Mouse (Mus musculus) CH12.LX (cell line): Measurements from ENCODE around the gene Epgn. TPM values are rescaled to one million over a fixed set of nuclear protein-coding genes. Genes with fewer than 3 reads are reported as not detected.

Experiments
- DNase-seq: peaks from one replicate; pipeline ENCODE4 v3.0.0-alpha.2; 2013; ENCODE audit errors: extremely low read depth
- H3K27ac ChIP-seq: 2 replicates; pipeline ENCODE4 v1.5.1; 2012; ENCODE audit warnings: low read depth, mild to moderate bottlenecking, control low read depth, moderate library complexity; ENCODE audit not compliant: insufficient read depth
- H3K27me3 ChIP-seq: replicated peaks from 2 replicates; pipeline ENCODE3; 2012; ENCODE audit warnings: inconsistent platforms
- H3K36me3 ChIP-seq, 2 experiments: replicated peaks in 1 of 2; 2 replicates each; pipeline versions ENCODE3 to v1.6.1; 2012; ENCODE audit warnings: inconsistent platforms in 1 of 2, low read length in 1 of 2, mild to moderate bottlenecking in 1 of 2, mixed read lengths in 1 of 2, moderate library complexity in 1 of 2; ENCODE audit not compliant: control insufficient read depth in 1 of 2, insufficient read depth in 1 of 2
- H3K4me1 ChIP-seq, 2 experiments: 2 replicates each; pipeline ENCODE4 v1.6.1; 2012; ENCODE audit warnings: inconsistent platforms in 1 of 2, moderate library complexity in 1 of 2; ENCODE audit not compliant: insufficient read depth in 2 of 2, control insufficient read depth in 1 of 2
- H3K4me2 ChIP-seq: 2 replicates; pipeline ENCODE4 v1.6.1; 2012; ENCODE audit warnings: low read depth, mild to moderate bottlenecking, control low read depth; ENCODE audit not compliant: poor library complexity, insufficient read depth, severe bottlenecking
- H3K4me3 ChIP-seq, 3 experiments: fragments of 150-350 bp in 1 of 3; sonication (generic) in 1 of 3; replicated peaks in 1 of 3; 2 replicates each; pipeline versions ENCODE3 to v1.5.1; 2011 to 2012; ENCODE audit warnings: low read depth in 2 of 3, low read length in 2 of 3, mild to moderate bottlenecking in 2 of 3, moderate library complexity in 2 of 3, control low read depth in 1 of 3, improper control_type of control experiment in 1 of 3, inconsistent platforms in 1 of 3, mixed read lengths in 1 of 3; ENCODE audit not compliant: poor library complexity in 1 of 3
- H3K79me2 ChIP-seq: replicated peaks from 2 replicates; pipeline ENCODE4 v1.6.1; 2012; ENCODE audit warnings: mild to moderate bottlenecking, moderate library complexity; ENCODE audit not compliant: control insufficient read depth, poor library complexity, insufficient read depth, severe bottlenecking; ENCODE audit errors: extremely low read depth
- H3K9ac ChIP-seq: 2 replicates; pipeline ENCODE4 v1.6.1; 2012; ENCODE audit warnings: low read depth, mild to moderate bottlenecking, control low read depth, moderate library complexity; ENCODE audit not compliant: insufficient read depth
- H3K9me3 ChIP-seq: replicated peaks from 2 replicates; pipeline ENCODE3; 2012; ENCODE audit warnings: low read length, inconsistent platforms, mixed read lengths
- CHD2 ChIP-seq: IDR thresholded peaks from 2 replicates; pipeline ENCODE4 v1.6.1; 2011; ENCODE audit warnings: low read length, improper control_type of control experiment
- CTCF ChIP-seq, 2 experiments: IDR thresholded peaks in 1 of 2; conservative IDR thresholded peaks in 1 of 2; 2 replicates each; pipeline ENCODE4 v1.5.1; 2011 to 2012; ENCODE audit warnings: low read depth in 2 of 2, low read length in 2 of 2, improper control_type of control experiment in 1 of 2, inconsistent platforms in 1 of 2, mild to moderate bottlenecking in 1 of 2, moderate library complexity in 1 of 2
- ELF1 ChIP-seq: IDR thresholded peaks from 2 replicates; pipeline ENCODE4 v1.6.1; 2014; ENCODE audit warnings: low read depth, mild to moderate bottlenecking, inconsistent platforms, low read length, improper control_type of control experiment
- EP300 ChIP-seq: IDR thresholded peaks from 2 replicates; pipeline ENCODE4 v1.6.1; 2011; ENCODE audit warnings: low read length, improper control_type of control experiment
- ETS1 ChIP-seq: conservative IDR thresholded peaks from 2 replicates; pipeline ENCODE4 v1.6.1; 2012; ENCODE audit warnings: low read depth, mild to moderate bottlenecking, inconsistent platforms, low read length, improper control_type of control experiment, moderate library complexity
- GABPA ChIP-seq: IDR thresholded peaks from 2 replicates; pipeline ENCODE4 v1.6.1; 2012; ENCODE audit warnings: low read depth, low read length, improper control_type of control experiment, inconsistent platforms; ENCODE audit not compliant: insufficient replicate concordance
- MAX ChIP-seq: IDR thresholded peaks from 2 replicates; pipeline ENCODE4 v1.6.1; 2011; ENCODE audit warnings: low read length, improper control_type of control experiment
- MEF2A ChIP-seq: IDR thresholded peaks from 2 replicates; pipeline ENCODE4 v1.6.1; 2014; ENCODE audit warnings: low read depth, mild to moderate bottlenecking, inconsistent platforms, low read length, improper control_type of control experiment, borderline replicate concordance
- NELFE ChIP-seq: IDR thresholded peaks from 2 replicates; pipeline ENCODE4 v1.6.1; 2011; ENCODE audit warnings: low read depth, low read length, improper control_type of control experiment
- RAD21 ChIP-seq: IDR thresholded peaks from 2 replicates; pipeline ENCODE4 v1.6.1; 2011; ENCODE audit warnings: low read depth, mild to moderate bottlenecking, low read length, improper control_type of control experiment, moderate library complexity
- RCOR1 ChIP-seq: conservative IDR thresholded peaks from 2 replicates; pipeline ENCODE4 v1.6.1; 2012; ENCODE audit warnings: low read depth, mild to moderate bottlenecking, inconsistent platforms, low read length, improper control_type of control experiment
- SMC3 ChIP-seq: IDR thresholded peaks from 2 replicates; pipeline ENCODE4 v1.6.1; 2011; ENCODE audit warnings: low read depth, low read length, improper control_type of control experiment
- USF1 ChIP-seq: IDR thresholded peaks from 2 replicates; pipeline ENCODE4 v1.6.1; 2014; ENCODE audit warnings: low read depth, mild to moderate bottlenecking, inconsistent platforms, low read length, improper control_type of control experiment
- USF2 ChIP-seq: conservative IDR thresholded peaks from 2 replicates; pipeline ENCODE4 v1.6.1; 2011; ENCODE audit warnings: low read depth, low read length, improper control_type of control experiment
- ZC3H11A ChIP-seq: IDR thresholded peaks from 2 replicates; pipeline ENCODE4 v1.6.1; 2012; ENCODE audit warnings: low read depth, mild to moderate bottlenecking, inconsistent platforms, low read length, improper control_type of control experiment
- ZKSCAN1 ChIP-seq: IDR thresholded peaks from 2 replicates; pipeline ENCODE4 v1.6.1; 2012; ENCODE audit warnings: low read depth, inconsistent platforms, low read length, improper control_type of control experiment, borderline replicate concordance
- ZMIZ1 ChIP-seq: IDR thresholded peaks from 2 replicates; pipeline ENCODE4 v1.6.1; 2012; ENCODE audit warnings: low read depth, mild to moderate bottlenecking, inconsistent platforms, low read length, improper control_type of control experiment
- dilution Hi-C: fragments of 300-500 bp; cut with MboI; formaldehyde crosslinking; loops from 2 replicates; pipeline ENCODE4 v1.14.3; 2020; ENCODE audit warnings: low sequenced_read_pairs; ENCODE audit not compliant: extremely low pct_unique_long_range_greater_than_20kb, extremely low pct_ligation_motif_present
- in situ Hi-C: fragments of 300-500 bp; cut with MboI; formaldehyde crosslinking; loops from 3 replicates; pipeline ENCODE4 v1.14.3; 2019; ENCODE audit warnings: low sequenced_read_pairs, low pct_ligation_motif_present, low pct_unique_long_range_greater_than_20kb, mixed read lengths
- polyA plus RNA-seq: library from polyadenylated mRNA; unstranded; fragments of >175 nt; gene quantifications from 2 replicates; pipeline ENCODE4 v1.2.1, GENCODE M21; 2012; ENCODE audit warnings: low read depth; ENCODE audit not compliant: insufficient read length
- total RNA-seq, 2 experiments: library from RNA; depleted of rRNA; stranded (reverse); fragments of 300-350 nt in 1 of 2; fragments of >200 nt in 1 of 2; gene quantifications; 2 replicates each; pipeline ENCODE4 v1.2.3; 2012 to 2014

Gene Epgn
- total and polyA plus RNA-seq, 3 experiments: not detected

- in situ Hi-C loops (no loop called here), dilution Hi-C loops (no loop called here)
- H3K4me2 ChIP-seq: no peak overlapping the region
- TF ChIP-seq MEF2A (no peak), CHD2 (no peak), RAD21 (no peak), EP300 (no peak), GABPA (no peak), CTCF (conservative IDR thresholded peaks at IDR 0.05 in 1 of 2, IDR thresholded peaks at IDR 0.05 in 1 of 2; ENCODE audit: low read depth in 2 of 2, low read length in 2 of 2) (no peak), MAX (no peak), USF1 (no peak), ZMIZ1 (no peak), ZC3H11A (no peak), ELF1 (no peak), ZKSCAN1 (no peak), SMC3 (no peak), RCOR1 (no peak), ETS1 (no peak), NELFE (no peak)
- H3K79me2 ChIP-seq: no peaks in the 10 kb centered on the region
- H3K4me1 ChIP-seq: peaks cover 0 to 4% of the 10 kb centered on the region in 2 experiments; a peak in 1 of 4 replicates
- no peak overlapping the region for H3K27ac ChIP-seq
- no peak for DNase-seq
- H3K4me3 ChIP-seq: no peak overlapping the region
- no peaks in the 10 kb centered on the region for H3K27me3 ChIP-seq
- H3K9me3 ChIP-seq: no peaks in the 10 kb centered on the region
- H3K9ac ChIP-seq: no peak overlapping the region
- H3K36me3 ChIP-seq: no peaks in the 10 kb centered on the region
These were observed 47.8 kb downstream of the Epgn start for GRCm38 (mm10) chr5:91075021-91075420.

GRCm38 (mm10) chr5:91083016-91083415, 55.8 kb downstream of the Epgn start:
- no peak for TF ChIP-seq MEF2A
- no peak for TF ChIP-seq CHD2
- TF ChIP-seq USF2: no peak
- TF ChIP-seq ETS1: no peak
- no peak for TF ChIP-seq NELFE
- H3K4me2 ChIP-seq: no peak overlapping the region
- no peak overlapping the region for H3K27ac ChIP-seq
- peak; percentile 4 for DNase-seq
- dilution Hi-C loops: no loop called here
- in situ Hi-C loops: no loop called here
- H3K27me3 ChIP-seq: no peaks in the 10 kb centered on the region
- no peaks in the 10 kb centered on the region for H3K79me2 ChIP-seq
- H3K4me3 ChIP-seq: no peak overlapping the region
- peaks cover 0 to 2% of the 10 kb centered on the region in 2 experiments; a peak in 1 of 4 replicates for H3K4me1 ChIP-seq
- H3K9me3 ChIP-seq: no peaks in the 10 kb centered on the region
- no peak overlapping the region for H3K9ac ChIP-seq
- H3K36me3 ChIP-seq: no peaks in the 10 kb centered on the region

Other genes starting within 250 kb of the Epgn start
- gene Cxcl3, start 241.4 kb upstream of the Epgn start, total RNA-seq (2012; rRNA removed): not detected in 2 replicates
- gene Cxcl3, start 241.4 kb upstream of the Epgn start, total RNA-seq (2014; rRNA removed): not detected in 2 replicates
- not detected in 2 replicates for gene Cxcl3, start 241.4 kb upstream of the Epgn start, polyA plus RNA-seq
- not detected in 2 replicates for gene Cxcl15, start 232.9 kb upstream of the Epgn start, total RNA-seq (2012; rRNA removed)
- not detected in 2 replicates for gene Cxcl15, start 232.9 kb upstream of the Epgn start, total RNA-seq (2014; rRNA removed)
- not detected in 2 replicates for gene Cxcl15, start 232.9 kb upstream of the Epgn start, polyA plus RNA-seq
- not detected in 2 replicates for gene Cxcl1, start 136.2 kb upstream of the Epgn start, total RNA-seq (2012; rRNA removed)
- not detected in 2 replicates for gene Cxcl1, start 136.2 kb upstream of the Epgn start, total RNA-seq (2014; rRNA removed)
- not detected in 2 replicates for gene Cxcl1, start 136.2 kb upstream of the Epgn start, polyA plus RNA-seq
- gene Cxcl2, start 123.6 kb upstream of the Epgn start, total RNA-seq (2012; rRNA removed): 0.47 TPM in 1 of 2 replicates, not detected in the other
- 0.21 and 0.22 TPM in 2 replicates for gene Cxcl2, start 123.6 kb upstream of the Epgn start, total RNA-seq (2014; rRNA removed)
- gene Cxcl2, start 123.6 kb upstream of the Epgn start, polyA plus RNA-seq: not detected in 2 replicates
- 1.2 and 1.7 TPM in 2 replicates for gene Mthfd2l, start 96.3 kb upstream of the Epgn start, total RNA-seq (2012; rRNA removed)
- 5.5 and 5.7 TPM in 2 replicates for gene Mthfd2l, start 96.3 kb upstream of the Epgn start, total RNA-seq (2014; rRNA removed)
- 2.3 and 3.7 TPM in 2 replicates for gene Mthfd2l, start 96.3 kb upstream of the Epgn start, polyA plus RNA-seq
- not detected in 2 replicates for gene Ereg, start 47.2 kb downstream of the Epgn start, total RNA-seq (2012; rRNA removed)
- not detected in 2 replicates for gene Ereg, start 47.2 kb downstream of the Epgn start, total RNA-seq (2014; rRNA removed)
- not detected in 2 replicates for gene Ereg, start 47.2 kb downstream of the Epgn start, polyA plus RNA-seq
- not detected in 2 replicates for gene Areg, start 112.1 kb downstream of the Epgn start, total RNA-seq (2012; rRNA removed)
- gene Areg, start 112.1 kb downstream of the Epgn start, total RNA-seq (2014; rRNA removed): not detected in 2 replicates
- not detected in 2 replicates for gene Areg, start 112.1 kb downstream of the Epgn start, polyA plus RNA-seq